Mouse (Mus musculus): ENCODE data around the gene Abcb9. TPM values are rescaled to one million over a fixed set of nuclear protein-coding genes. Genes with fewer than 3 reads are reported as not detected.

Abcb9 gene
- polyA plus RNA-seq, 1 experiment from 2014 or later = 2.4 TPM

DNA sequence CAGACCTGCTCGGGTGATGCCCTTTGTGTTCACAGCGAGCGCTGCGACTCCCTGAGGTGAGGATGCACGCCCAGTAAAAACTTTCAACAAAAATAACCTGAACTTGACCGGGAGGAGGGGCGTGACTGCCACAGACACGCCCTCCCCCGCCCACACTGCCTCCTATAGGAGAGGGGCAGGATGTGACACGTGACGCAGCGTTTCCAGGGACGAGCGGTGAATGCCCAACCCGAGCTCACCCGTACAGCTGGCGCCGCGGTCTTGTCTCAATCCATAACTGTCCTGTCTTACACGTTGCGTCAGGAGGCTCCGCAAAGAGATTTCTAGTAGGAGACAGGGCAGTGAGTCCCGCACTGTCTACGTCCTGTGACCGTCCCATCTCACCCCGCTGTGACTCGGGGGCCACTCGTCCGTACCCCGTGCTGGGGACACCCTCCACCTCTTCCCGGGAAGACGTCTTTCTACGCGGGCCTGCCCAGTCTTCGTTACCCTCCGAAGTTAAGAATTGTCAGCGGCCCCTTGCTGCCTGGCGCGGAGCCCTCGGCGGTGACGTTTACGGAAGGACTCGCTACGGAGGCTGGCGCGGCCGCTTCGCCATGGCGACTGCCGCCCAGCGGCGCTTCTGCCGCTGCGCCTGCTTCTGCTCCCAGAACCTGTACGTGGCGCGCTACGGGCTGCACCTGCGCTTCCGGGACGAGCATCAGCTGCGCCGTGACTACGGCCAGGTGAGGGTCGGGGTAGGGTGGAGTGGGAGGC, 16.3 kb upstream of the Abcb9 start, which contains the start of gene Ogfod2:
TSS of gene Ogfod2 (plus strand) at position 556 of the 756 bp plus-strand sequence.
- H3K4me2 ChIP-seq = peak within 1 kb of the TSS; percentile 92
- ATAC-seq (ENCODE audit: insufficient number of reproducible peaks, insufficient read depth, low FRiP score, low TSS enrichment, low read depth) = peak; percentile 96

DNA sequence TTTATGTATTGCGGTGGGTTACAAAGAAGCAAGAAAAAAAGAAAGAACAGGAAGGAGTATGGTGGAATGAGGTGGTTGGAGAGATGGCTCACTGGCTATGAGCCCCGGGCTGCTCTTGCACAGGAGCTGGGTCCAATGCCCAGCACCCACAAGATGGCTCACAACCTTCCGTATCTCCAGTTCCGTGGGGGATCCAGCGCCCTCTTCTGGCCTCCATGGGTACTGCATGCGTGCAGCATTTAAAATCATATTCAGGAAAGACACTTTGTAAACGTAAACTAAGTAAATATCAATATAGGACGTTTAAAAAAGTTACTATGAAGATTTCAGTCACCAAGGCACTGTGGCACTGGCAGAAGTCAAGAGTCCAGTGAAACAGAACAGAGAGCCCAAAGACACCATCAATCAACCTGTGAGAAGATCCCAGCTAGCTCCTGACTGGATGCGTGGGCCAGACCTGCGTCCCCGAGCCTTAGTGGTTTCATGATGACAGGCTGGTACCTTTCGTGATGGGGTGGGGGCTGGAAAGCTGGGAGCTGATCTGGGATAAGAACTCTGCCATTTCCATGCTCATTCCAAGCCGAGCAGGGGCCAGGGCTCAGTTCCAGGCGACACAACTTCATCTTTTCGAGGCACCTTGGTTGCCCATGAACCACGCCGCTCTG, 15.6 kb upstream of the Abcb9 start:
- Histone ChIP-seq H3K27ac (peak overlapping the region; percentile 91), H3K9me3 (no peaks in the 10 kb centered on the region), H3K4me1 (peaks cover 12% of the 10 kb centered on the region), H3K36me3 (no peaks in the 10 kb centered on the region), H3K4me3 (peak overlapping the region; percentile 91), H3K27me3 (no peaks in the 10 kb centered on the region), H3K9ac (peak overlapping the region; percentile 81), H3K4me2 (peak overlapping the region; percentile 92)
- ATAC-seq (ENCODE audit: insufficient number of reproducible peaks, insufficient read depth, low FRiP score, low TSS enrichment, low read depth) = no peak
- 21% methylated on average over 17 of the region's 17 CpGs for WGBS

More for the DNA sequence above, 16.3 kb upstream of the Abcb9 start, which contains the start of gene Ogfod2:
- Histone ChIP-seq H3K9me3 (no peaks in the 10 kb centered on the region), H3K4me3 (peak within 1 kb of the TSS; percentile 91), H3K27me3 (no peaks in the 10 kb centered on the region), H3K9ac (peak within 1 kb of the TSS; percentile 81), H3K27ac (peak within 1 kb of the TSS; percentile 91), H3K4me1 (peaks cover 18% of the 10 kb centered on the region), H3K36me3 (no peaks in the 10 kb centered on the region)
- under 1% methylated on average over 66 of the region's 66 CpGs for WGBS

DNA sequence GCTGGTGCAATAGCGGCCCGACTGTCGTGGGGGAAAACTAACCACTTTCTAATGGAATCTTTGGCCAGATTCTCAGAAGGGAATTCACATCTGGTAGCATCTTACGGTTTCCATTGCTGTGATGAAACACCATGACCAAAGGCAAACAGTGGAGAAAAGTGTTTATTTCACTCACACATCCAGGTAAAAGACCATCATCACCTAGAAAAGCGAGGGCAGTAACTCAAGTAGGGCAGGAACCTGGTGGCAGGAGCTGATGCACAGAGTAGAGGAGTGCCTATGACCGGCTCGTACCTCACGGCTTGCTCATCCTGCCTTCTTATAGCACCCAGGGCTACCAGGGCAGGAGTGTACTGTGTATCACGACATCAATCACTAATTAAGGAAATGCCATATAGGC, 8.0 kb upstream of the Abcb9 start:
- H3K4me3 ChIP-seq = no peak overlapping the region
- H3K9ac ChIP-seq = no peak overlapping the region
- no peak overlapping the region for H3K4me2 ChIP-seq
- H3K27me3 ChIP-seq = no peaks in the 10 kb centered on the region
- no peak overlapping the region for H3K27ac ChIP-seq
- ATAC-seq (ENCODE audit: insufficient number of reproducible peaks, insufficient read depth, low FRiP score, low TSS enrichment, low read depth) = no peak
- no peaks in the 10 kb centered on the region for H3K4me1 ChIP-seq
- H3K9me3 ChIP-seq = no peaks in the 10 kb centered on the region
- no peaks in the 10 kb centered on the region for H3K36me3 ChIP-seq
- WGBS = 93% methylated on average over 9 of the region's 9 CpGs

DNA sequence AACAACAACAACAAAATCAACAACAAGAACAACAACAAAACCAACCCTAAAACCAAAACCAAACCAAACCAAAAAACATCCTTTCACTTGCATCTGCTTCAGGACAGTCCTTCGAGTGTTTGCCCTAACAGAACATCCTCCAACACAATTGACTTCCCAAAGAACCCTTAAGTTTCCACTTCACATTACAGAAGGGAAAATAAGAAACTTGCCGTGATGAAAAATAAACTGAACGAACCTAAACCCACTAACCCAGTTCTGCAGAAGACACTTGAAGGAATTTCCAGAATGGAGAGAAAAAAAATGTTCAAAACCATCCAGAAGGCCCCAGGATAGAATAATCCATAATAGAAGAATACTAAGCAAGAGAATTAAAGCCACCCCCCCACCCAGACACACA, 7.4 kb upstream of the Abcb9 start:
- H3K4me3 ChIP-seq = no peak overlapping the region
- H3K9me3 ChIP-seq = no peaks in the 10 kb centered on the region
- ATAC-seq (ENCODE audit: insufficient number of reproducible peaks, insufficient read depth, low FRiP score, low TSS enrichment, low read depth) = no peak
- 81% methylated on average over 3 of the region's 3 CpGs for WGBS
- H3K4me2 ChIP-seq = no peak overlapping the region
- H3K9ac ChIP-seq = no peak overlapping the region
- H3K36me3 ChIP-seq = no peaks in the 10 kb centered on the region
- H3K27ac ChIP-seq = no peak overlapping the region
- no peaks in the 10 kb centered on the region for H3K4me1 ChIP-seq
- H3K27me3 ChIP-seq = no peaks in the 10 kb centered on the region

DNA sequence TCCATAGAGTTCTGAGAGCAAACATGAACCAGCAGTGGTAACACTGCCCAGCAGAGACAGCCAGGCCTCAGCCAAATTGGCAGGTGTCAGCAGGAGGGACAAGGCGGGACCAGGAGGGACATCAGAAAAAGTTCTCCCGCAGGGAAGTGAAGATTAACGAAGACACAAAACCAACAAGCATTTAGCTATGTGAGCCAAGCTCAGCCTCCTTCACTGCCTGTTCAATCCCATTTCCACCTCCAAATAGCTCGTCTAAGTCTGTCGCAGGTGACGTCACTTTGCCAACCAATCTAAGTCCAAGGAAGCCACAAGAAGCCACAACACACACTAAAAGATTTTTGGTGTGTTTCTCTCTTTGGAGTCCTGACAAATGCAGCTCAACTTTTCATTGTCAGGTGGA, 6.7 kb upstream of the Abcb9 start:
- Histone ChIP-seq H3K4me3 (no peak overlapping the region), H3K4me2 (no peak overlapping the region), H3K4me1 (no peaks in the 10 kb centered on the region), H3K9ac (no peak overlapping the region), H3K9me3 (no peaks in the 10 kb centered on the region), H3K27me3 (no peaks in the 10 kb centered on the region), H3K27ac (no peak overlapping the region), H3K36me3 (no peaks in the 10 kb centered on the region)
- ATAC-seq (ENCODE audit: insufficient number of reproducible peaks, insufficient read depth, low FRiP score, low TSS enrichment, low read depth) = no peak
- WGBS = 89% methylated on average over 6 of the region's 6 CpGs

DNA sequence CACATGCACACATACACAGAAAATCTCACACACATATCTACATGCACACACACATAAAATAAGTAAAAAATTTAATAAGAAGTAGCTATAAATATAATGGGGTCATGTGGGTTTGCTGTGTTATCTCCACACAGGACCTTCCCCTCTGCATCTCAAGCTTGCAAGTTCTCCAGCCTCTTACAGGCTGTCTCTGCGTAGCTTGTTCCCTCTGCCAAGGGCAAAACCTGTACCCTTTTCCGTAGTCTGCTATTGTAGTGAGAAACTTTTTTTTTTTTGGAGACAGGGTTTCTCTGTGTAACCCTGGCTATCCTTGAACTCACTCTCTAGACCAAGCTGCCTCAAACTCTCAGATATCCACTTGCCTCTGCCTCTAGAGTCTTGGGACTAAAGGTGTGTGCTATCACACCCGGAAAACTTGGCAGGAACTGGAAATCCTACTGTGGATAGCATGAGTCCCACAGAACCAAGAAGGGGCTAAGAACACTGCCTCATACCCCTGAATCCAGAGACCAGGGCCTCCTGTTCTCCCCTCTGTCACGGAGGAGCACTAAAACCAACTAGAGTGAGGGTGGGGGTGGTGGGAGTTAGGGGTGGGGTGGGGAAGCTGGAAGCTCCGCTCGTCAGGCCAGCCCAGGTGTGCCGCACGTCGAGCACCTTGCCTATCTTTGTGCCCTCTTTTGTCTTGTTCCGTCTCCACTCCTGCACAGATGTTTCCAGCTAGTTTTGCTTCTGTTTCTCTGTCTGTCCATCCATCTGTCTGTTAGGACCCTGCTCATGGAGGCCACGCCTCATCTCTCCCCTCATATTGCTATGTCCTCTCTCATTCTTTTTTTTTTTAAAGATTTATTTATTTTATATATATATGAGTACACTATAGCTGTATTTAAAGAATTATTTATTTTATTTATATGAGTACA, 4.8 kb upstream of the Abcb9 start:
- 89% methylated on average over 11 of the region's 11 CpGs for WGBS
- Histone ChIP-seq H3K27me3 (peaks cover 7% of the 10 kb centered on the region), H3K27ac (no peak overlapping the region), H3K4me1 (peaks cover 5% of the 10 kb centered on the region), H3K4me3 (no peak overlapping the region), H3K9me3 (no peaks in the 10 kb centered on the region), H3K9ac (no peak overlapping the region), H3K4me2 (no peak overlapping the region), H3K36me3 (no peaks in the 10 kb centered on the region)
- ATAC-seq (ENCODE audit: insufficient number of reproducible peaks, insufficient read depth, low FRiP score, low TSS enrichment, low read depth) = no peak

DNA sequence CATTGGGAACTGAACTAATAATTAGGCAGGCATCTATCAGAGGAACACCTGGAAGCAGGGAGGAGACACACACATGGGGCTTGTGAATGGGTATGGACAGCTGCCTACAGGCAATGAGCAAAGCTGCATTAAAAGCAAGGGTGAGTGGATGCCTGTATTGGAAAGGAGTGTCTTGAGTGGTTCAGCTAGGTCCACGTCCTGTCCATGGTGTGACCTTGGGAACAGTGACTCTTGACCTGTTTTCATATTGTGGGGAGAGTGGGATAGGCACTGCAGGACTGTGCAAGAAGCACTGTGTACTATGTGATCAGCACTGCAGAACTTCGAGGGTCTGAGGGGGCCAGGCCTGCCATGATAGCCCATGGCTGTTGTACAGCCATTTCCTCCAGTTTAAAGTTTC, 3.3 kb upstream of the Abcb9 start:
- ATAC-seq (ENCODE audit: insufficient number of reproducible peaks, insufficient read depth, low FRiP score, low TSS enrichment, low read depth) = no peak
- Histone ChIP-seq H3K9ac (no peak overlapping the region), H3K4me3 (no peak overlapping the region), H3K36me3 (no peaks in the 10 kb centered on the region), H3K27ac (no peak overlapping the region), H3K9me3 (no peaks in the 10 kb centered on the region), H3K4me2 (no peak overlapping the region), H3K27me3 (peaks cover 20% of the 10 kb centered on the region), H3K4me1 (peaks cover 11% of the 10 kb centered on the region)
- 86% methylated on average over 2 of the region's 2 CpGs for WGBS

DNA sequence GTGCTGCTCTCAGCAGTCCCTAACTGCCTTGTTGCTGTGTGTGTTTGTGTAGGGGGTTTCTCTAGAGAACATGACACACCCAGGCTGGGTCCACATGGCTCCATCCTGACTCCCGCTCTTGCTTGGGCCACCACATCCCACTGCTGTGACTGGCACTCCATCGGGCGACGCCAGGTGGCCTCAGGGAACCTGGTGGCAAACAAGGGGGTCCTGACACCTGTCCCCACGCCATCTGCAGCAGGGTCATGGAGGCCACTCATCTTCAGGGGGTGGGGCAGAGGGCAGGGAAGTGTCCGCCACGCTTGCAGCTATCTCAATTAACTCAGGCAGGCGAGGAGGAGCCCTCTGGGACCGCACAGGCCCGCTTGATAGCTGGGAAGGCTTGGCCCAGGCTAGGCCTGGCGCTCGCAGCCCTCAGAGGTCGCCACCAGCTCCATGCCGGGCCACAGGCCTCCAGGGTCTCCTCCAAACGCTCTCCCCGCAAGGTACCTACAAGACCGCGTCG, 469 bp downstream of the Abcb9 start:
- Histone ChIP-seq H3K4me2 (peak overlapping the region; percentile 88), H3K27me3 (peaks cover 20% of the 10 kb centered on the region), H3K4me3 (peak overlapping the region; percentile 54), H3K36me3 (no peaks in the 10 kb centered on the region), H3K27ac (no peak overlapping the region), H3K9ac (peak overlapping the region; percentile 70), H3K4me1 (peaks cover 16% of the 10 kb centered on the region), H3K9me3 (no peaks in the 10 kb centered on the region)
- WGBS = 12% methylated on average over 19 of the region's 19 CpGs
- no peak for ATAC-seq (ENCODE audit: insufficient number of reproducible peaks, insufficient read depth, low FRiP score, low TSS enrichment, low read depth)

DNA sequence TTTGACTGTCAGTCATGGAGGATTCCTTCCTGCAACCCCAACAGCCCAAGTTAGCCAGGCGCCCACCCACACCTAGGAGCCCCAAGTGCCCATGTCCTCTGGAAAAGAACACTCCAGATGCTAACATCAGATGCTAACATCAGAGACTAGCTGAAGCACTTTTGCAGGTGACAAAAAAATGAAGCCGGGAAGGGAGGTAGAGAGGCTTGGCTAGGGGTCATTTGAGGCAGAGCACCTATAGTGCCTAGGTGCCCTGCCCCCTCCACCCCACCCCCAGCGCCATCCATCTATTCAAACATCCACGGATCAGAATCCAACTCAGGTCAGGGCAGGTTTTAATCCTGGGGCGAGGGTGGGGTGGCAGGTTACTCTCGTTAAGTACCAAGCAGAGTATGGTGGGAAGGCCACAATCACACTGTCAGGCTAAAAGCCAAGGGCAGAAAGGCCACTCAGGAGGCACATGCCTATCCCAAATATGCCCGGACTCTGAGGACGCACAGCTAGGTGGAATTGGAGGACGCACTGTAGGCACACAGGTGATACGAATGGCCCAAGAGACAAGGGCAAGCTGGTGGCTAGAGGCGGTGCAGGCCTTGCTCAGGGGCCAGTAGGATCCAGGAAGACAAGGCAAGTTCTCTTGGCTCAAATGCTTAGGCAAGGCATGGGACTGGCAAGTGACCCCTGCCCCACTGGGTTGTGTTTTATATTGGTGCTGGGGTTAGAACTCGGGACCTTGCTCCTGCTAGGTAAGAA, 1.6 kb downstream of the Abcb9 start:
- Histone ChIP-seq H3K9me3 (no peaks in the 10 kb centered on the region), H3K4me2 (no peak overlapping the region), H3K27ac (no peak overlapping the region), H3K27me3 (peaks cover 20% of the 10 kb centered on the region), H3K9ac (no peak overlapping the region), H3K4me3 (no peak overlapping the region), H3K4me1 (peaks cover 16% of the 10 kb centered on the region), H3K36me3 (no peaks in the 10 kb centered on the region)
- 81% methylated on average over 12 of the region's 12 CpGs for WGBS
- no peak for ATAC-seq (ENCODE audit: insufficient number of reproducible peaks, insufficient read depth, low FRiP score, low TSS enrichment, low read depth)

DNA sequence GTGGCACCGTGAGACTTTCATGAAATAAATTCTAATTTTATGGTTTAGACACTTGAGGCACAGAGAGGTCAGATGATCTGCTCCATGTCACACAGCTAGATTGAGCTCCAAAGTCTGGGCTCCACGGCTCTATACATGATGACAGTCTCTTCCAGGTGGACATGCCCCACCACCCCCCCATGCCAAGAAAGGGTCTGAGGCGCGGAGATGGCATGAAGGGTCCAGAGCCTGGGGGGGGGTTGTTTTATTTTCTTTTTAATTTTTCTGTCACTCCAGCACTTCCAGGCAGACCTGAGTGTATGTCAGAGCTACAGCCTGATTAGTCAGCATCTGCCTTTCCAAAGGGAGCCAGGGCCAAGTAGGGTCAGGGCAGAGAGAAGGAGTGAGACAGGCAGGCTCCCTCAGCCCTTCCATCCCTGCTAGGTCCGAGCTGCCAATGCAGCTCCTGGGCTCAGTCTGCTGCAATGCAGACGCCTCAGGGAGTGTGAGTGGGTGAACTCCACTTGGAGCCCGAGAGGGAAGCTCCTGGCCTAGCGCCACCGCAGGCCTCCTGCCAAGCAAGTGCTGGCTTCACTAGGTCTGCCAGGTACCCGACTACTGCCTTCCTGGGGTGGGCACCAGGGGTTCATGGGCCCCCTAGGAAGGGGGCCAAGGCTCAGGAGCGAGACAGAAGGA, 2.3 kb downstream of the Abcb9 start:
- WGBS = 67% methylated on average over 11 of the region's 11 CpGs
- Histone ChIP-seq H3K9ac (no peak overlapping the region), H3K27me3 (peaks cover 20% of the 10 kb centered on the region), H3K4me3 (no peak overlapping the region), H3K27ac (no peak overlapping the region), H3K9me3 (no peaks in the 10 kb centered on the region), H3K36me3 (no peaks in the 10 kb centered on the region), H3K4me1 (peaks cover 16% of the 10 kb centered on the region), H3K4me2 (no peak overlapping the region)
- no peak for ATAC-seq (ENCODE audit: insufficient number of reproducible peaks, insufficient read depth, low FRiP score, low TSS enrichment, low read depth)

Measured in embryonic facial prominence, embryonic 13.5 days (tissue).